Mouse (Mus musculus) stomach, postnatal 0 days (tissue): Measurements from ENCODE around the gene Sectm1a. TPM values are rescaled to one million over a fixed set of nuclear protein-coding genes. Genes with fewer than 3 reads are reported as not detected.

Experiments used
- ATAC-seq: fragments of 200-750 bp; cut with Nextera tagmentation; 2 replicates; pipeline ENCODE4 v1.8.0; 2017; ENCODE audit not compliant: low FRiP score, low TSS enrichment
- DNase-seq: peaks from one replicate; pipeline ENCODE4 v3.0.0-alpha.2; 2016; ENCODE audit warnings: low spot score
- H3K27ac ChIP-seq: fragments of 300-500 bp; sonication (generic); replicated peaks from 2 replicates; pipeline ENCODE4 v1.5.1; 2014; ENCODE audit warnings: mild to moderate bottlenecking, control low read depth
- H3K27me3 ChIP-seq: fragments of 300-500 bp; sonication (generic); 2 replicates; pipeline ENCODE4 v1.6.1; 2014; ENCODE audit warnings: low read length; ENCODE audit not compliant: control insufficient read depth, insufficient read depth
- H3K36me3 ChIP-seq: fragments of 300-500 bp; sonication (generic); 2 replicates; pipeline ENCODE4 v1.6.1; 2014; ENCODE audit warnings: low read length, mixed read lengths; ENCODE audit not compliant: control insufficient read depth, insufficient read depth
- H3K4me1 ChIP-seq: fragments of 300-500 bp; sonication (generic); replicated peaks from 2 replicates; pipeline ENCODE4 v1.6.1; 2014; ENCODE audit warnings: antibody characterized with exemption; ENCODE audit not compliant: control insufficient read depth, insufficient read depth
- H3K4me2 ChIP-seq: fragments of 300-500 bp; sonication (generic); replicated peaks from 2 replicates; pipeline ENCODE4 v1.6.1; 2014; ENCODE audit warnings: low read depth, mild to moderate bottlenecking, control low read depth, moderate library complexity
- H3K4me3 ChIP-seq: fragments of 300-500 bp; sonication (generic); 2 replicates; pipeline ENCODE4 v1.5.1; 2014; ENCODE audit warnings: low read depth, low read length, control low read depth
- H3K9ac ChIP-seq: fragments of 300-500 bp; sonication (generic); 2 replicates; pipeline ENCODE4 v1.6.1; 2014; ENCODE audit warnings: mild to moderate bottlenecking, low read length, control low read depth, mixed read lengths
- H3K9me3 ChIP-seq: fragments of 300-500 bp; sonication (generic); 2 replicates; pipeline ENCODE4 v1.6.1; 2016; ENCODE audit warnings: low read length; ENCODE audit not compliant: control insufficient read depth
- CTCF ChIP-seq: IDR thresholded peaks from 2 replicates; pipeline ENCODE4 v1.5.1; 2016; ENCODE audit warnings: antibody characterized with exemption, low read depth, mild to moderate bottlenecking, moderate library complexity
- EP300 ChIP-seq: optimal IDR thresholded peaks from 2 replicates; pipeline ENCODE3; 2016; ENCODE audit warnings: antibody characterized with exemption
- WGBS: fragments of 180-500 bp; shearing (Covaris S2); extraction: QIAGEN DNeasy Blood & Tissue Kit; methylation state at CpG from one replicate; pipeline ENCODE4 v1.1.7; 2014; 5-methylcytosine and 5-hydroxymethylcytosine counted together
- polyA plus RNA-seq: library from polyadenylated mRNA; unstranded; fragments of >200 nt; fragmentation: Nextera tagmentation; extraction: Ambion mirVana; gene quantifications from 2 replicates; pipeline ENCODE4 v1.2.1, GENCODE M21; 2015

The Sectm1a gene
- polyA plus RNA-seq, 1 experiment from 2014 or later = 11.8 TPM

DNA sequence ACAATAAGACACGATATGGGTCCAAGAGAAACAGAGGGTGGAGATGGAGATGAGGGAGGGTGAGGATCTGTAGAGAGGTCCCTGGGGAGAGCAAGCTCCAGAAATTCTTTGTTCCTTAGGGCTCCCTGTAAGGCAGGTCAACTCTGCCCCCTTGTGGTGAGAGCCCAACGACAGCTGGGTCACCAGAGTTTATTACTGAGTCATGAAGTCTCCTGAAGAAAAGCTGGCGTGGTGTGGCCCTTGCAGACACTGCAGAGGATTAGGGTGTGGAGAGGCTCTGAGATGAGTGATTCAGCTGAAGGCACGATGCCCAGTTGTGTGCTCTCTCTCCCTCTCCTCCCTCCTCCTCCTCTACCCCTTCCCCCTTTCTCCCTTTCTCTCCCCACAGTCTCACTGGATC lies 39.8 kb downstream of the Sectm1a start:
- no peak overlapping the region for H3K4me2 ChIP-seq
- TF ChIP-seq EP300 (no peak), CTCF (peak; percentile 93)
- H3K4me3 ChIP-seq = no peak overlapping the region
- no peaks in the 10 kb centered on the region for H3K4me1 ChIP-seq
- no peaks in the 10 kb centered on the region for H3K9me3 ChIP-seq
- no peak overlapping the region for H3K27ac ChIP-seq
- 7% methylated on average over 4 of the region's 4 CpGs for WGBS
- no peaks in the 10 kb centered on the region for H3K27me3 ChIP-seq
- DNase-seq = peak; percentile 90
- H3K36me3 ChIP-seq = no peaks in the 10 kb centered on the region
- ATAC-seq = peak; percentile 89
- no peak overlapping the region for H3K9ac ChIP-seq

GRCm38 (mm10) chr11:121039302-121039701 lies 41.7 kb downstream of the Sectm1a start, which contains the start of gene Cd7:
TSS of gene Cd7 (minus strand) at chr11:121039418.
- Histone ChIP-seq H3K4me3 (no peak within 1 kb of the TSS), H3K9me3 (no peaks in the 10 kb centered on the region), H3K27ac (no peak within 1 kb of the TSS), H3K4me1 (no peaks in the 10 kb centered on the region), H3K4me2 (no peak within 1 kb of the TSS), H3K9ac (no peak within 1 kb of the TSS), H3K36me3 (no peaks in the 10 kb centered on the region), H3K27me3 (no peaks in the 10 kb centered on the region)
- TF ChIP-seq EP300 (no peak), CTCF (no peak)
- ATAC-seq (no peak), DNase-seq (no peak)
- WGBS = 62% methylated on average over 5 of the region's 5 CpGs

GRCm38 (mm10) chr11:121038366-121039240 lies 42.4 kb downstream of the Sectm1a start:
- Histone ChIP-seq H3K9ac (no peak overlapping the region), H3K4me3 (no peak overlapping the region), H3K4me1 (no peaks in the 10 kb centered on the region), H3K9me3 (no peaks in the 10 kb centered on the region), H3K4me2 (no peak overlapping the region), H3K27me3 (no peaks in the 10 kb centered on the region), H3K27ac (no peak overlapping the region), H3K36me3 (no peaks in the 10 kb centered on the region)
- WGBS = 88% methylated on average over 11 of the region's 11 CpGs
- TF ChIP-seq CTCF (no peak), EP300 (no peak)
- no peak for ATAC-seq
- DNase-seq = no peak

- Histone ChIP-seq H3K36me3 (no peaks in the 10 kb centered on the region), H3K9ac (no peak overlapping the region), H3K4me3 (no peak overlapping the region), H3K4me1 (no peaks in the 10 kb centered on the region), H3K27ac (no peak overlapping the region), H3K4me2 (no peak overlapping the region), H3K27me3 (no peaks in the 10 kb centered on the region), H3K9me3 (no peaks in the 10 kb centered on the region)
- TF ChIP-seq EP300 (no peak), CTCF (no peak)
- WGBS = 76% methylated on average over 5 of the region's 5 CpGs
- no peak for DNase-seq
- no peak for ATAC-seq
These were observed 47.9 kb downstream of the Sectm1a start for GRCm38 (mm10) chr11:121033118-121033517.

- 87% methylated on average over 7 of the region's 7 CpGs for WGBS
- Histone ChIP-seq H3K4me1 (no peaks in the 10 kb centered on the region), H3K27me3 (no peaks in the 10 kb centered on the region), H3K36me3 (no peaks in the 10 kb centered on the region), H3K27ac (no peak overlapping the region), H3K9me3 (no peaks in the 10 kb centered on the region), H3K4me3 (no peak overlapping the region), H3K4me2 (no peak overlapping the region), H3K9ac (no peak overlapping the region)
- DNase-seq (no peak), ATAC-seq (no peak)
- no peak for TF ChIP-seq EP300
- no peak for TF ChIP-seq CTCF
These were observed 53.8 kb downstream of the Sectm1a start for GRCm38 (mm10) chr11:121027259-121027658.

GRCm38 (mm10) chr11:121024163-121024562 lies 56.9 kb downstream of the Sectm1a start:
- Histone ChIP-seq H3K4me2 (no peak overlapping the region), H3K4me3 (no peak overlapping the region)

More at GRCm38 (mm10) chr11:121024163-121024562, 56.9 kb downstream of the Sectm1a start:
- ATAC-seq (no peak), DNase-seq (no peak)
- H3K4me1 ChIP-seq = no peaks in the 10 kb centered on the region
- no peak for TF ChIP-seq CTCF
- no peak for TF ChIP-seq EP300
- no peak overlapping the region for H3K9ac ChIP-seq
- 61% methylated on average over 6 of the region's 6 CpGs for WGBS
- no peaks in the 10 kb centered on the region for H3K9me3 ChIP-seq
- H3K36me3 ChIP-seq = no peaks in the 10 kb centered on the region
- H3K27me3 ChIP-seq = no peaks in the 10 kb centered on the region
- H3K27ac ChIP-seq = no peak overlapping the region
